Mouse (Mus musculus) ZHBTc4 (cell line): ENCODE data around the gene Bsn.
A peak's percentile ranks its signal among the peaks of the same experiment; 100 is the strongest.
"Not testable (repeated sequence)": the region's sequence is repeated elsewhere in the genome, so short reads cannot be mapped to it uniquely, and the experiment has no call there.

Experiments used
- DNase-seq: peaks from one replicate; pipeline ENCODE4 v3.0.0-alpha.2; 2011; ENCODE audit warnings: low read depth, low spot score

Gene Bsn

DNA sequence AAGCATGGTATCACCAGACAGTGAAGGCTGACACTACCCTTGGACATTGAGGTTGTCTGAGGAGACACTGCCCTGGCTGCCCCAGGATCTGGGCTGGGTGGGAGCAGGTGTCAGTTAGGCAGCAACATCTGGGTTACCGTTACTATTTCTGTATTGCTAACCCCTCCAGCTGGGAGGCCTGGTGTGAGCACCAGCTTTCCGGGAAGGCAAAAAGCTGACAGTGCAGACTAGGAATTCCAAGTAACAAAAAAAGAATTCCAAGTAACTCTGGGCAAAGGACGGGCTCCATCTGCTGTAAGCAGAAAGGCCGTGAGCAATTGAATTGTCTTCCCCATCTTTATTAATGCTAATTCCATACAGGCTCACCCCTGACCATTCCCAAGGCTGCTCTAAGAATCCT lies 8.4 kb upstream of the Bsn start:
- no peak for DNase-seq

DNA sequence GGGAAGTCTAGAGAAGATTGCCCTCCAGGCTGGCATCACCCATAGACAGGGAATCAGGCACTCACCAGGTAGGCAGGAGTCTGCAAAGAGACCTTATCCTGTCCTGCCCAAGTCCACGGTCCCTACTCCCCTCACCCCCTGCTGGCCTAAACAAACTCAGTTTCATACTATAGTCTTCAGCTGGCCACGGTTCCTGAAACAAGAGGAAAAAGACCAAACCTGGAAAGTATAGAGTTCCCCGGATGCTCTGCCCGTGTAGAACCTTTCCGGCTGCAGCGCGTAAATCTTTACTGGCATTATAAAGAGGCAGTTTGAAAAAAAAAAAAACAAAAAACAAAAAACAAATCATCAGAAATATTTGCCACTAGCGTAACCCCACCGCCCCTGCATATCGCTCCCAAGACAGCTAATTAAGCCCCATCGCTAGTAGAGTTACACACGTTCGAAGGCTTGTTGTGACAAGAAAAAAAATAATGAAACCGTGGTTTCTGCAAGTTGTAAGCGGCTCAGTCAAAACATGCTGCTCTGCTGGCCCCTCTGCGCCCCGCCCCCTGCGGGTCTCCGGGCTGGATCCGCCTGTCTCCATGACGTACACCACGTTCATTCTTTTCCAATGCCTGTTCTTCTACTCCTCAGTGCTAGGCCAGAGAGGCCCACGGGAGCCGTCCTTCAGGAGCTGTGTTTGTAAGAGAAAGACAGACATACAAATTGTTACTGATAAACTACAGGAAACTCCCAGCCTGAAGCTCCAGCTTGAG lies 6.9 kb upstream of the Bsn start:
- peak; percentile 48 for DNase-seq

DNA sequence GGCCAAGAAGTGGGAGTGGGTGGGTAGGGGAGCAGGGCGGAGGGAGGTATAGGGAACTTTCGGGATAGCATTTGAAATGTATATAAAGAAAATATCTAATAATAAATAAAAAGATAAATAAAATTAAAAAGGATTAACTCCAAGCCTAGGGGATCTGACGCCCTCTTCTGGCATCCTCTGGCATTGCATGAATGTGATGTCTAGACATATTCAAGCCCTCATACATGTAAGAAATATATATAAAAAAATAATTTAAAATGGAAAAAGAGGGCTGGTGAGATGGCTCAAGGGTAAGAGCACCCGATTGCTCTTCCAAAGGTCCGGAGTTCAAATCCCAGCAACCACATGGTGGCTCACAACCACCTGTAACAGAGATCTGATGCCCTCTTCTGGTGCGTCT lies 6.0 kb upstream of the Bsn start:
- not testable (repeated sequence) for DNase-seq

DNA sequence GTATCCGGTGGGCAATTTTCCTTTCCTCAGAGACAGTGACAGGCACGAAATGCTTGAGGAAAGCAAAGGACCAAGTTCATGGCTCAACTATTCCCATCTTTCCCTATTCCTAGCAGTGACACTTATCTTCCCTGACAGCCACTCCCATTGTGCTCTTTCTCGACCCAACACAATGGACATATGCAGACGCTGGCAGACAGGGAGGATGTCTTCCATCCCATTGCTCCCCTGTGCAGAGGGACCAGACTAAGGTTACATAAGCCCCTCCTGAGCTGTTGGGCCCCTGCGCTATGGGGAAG lies 747 bp downstream of the Bsn start:
- no peak for DNase-seq

DNA sequence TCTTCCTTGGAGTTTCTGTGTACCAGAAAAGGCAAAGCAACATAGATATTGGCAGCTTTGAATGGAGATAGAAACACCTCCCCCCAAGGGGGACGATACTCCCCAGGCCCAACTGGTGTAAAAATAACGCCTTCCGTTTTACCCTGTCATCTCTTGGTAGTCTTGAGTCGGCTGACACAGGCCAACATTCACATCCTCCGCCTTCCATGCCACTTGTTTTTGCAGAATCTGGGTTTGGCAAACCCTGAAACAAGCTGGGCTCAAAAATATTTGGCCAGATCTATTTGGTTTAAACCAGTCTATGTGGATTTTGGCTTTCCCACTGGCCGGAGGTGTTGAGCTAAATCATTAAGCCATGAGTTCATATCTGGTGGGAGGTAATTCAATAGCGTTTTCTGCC lies 1.2 kb downstream of the Bsn start:
- DNase-seq = no peak

DNA sequence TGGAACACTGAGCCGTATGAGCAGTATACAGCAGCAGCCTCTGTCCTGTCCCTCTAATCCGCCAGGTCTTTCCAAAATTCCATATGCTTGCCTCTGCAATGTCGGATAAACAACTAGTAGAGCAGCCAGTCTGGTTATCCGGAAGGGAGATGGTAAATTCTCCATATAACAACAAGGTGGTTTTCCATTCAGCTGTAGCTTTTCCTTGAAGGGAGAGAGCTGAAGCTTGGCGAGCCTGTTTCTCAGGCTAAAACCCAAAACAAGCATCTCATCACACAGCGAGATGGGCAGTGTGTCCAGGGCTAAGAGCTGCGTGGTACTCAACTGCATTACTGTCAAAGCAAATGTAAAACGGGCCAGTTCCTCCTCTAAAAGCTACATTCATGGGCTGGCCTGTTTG lies 1.7 kb downstream of the Bsn start:
- no peak for DNase-seq

DNA sequence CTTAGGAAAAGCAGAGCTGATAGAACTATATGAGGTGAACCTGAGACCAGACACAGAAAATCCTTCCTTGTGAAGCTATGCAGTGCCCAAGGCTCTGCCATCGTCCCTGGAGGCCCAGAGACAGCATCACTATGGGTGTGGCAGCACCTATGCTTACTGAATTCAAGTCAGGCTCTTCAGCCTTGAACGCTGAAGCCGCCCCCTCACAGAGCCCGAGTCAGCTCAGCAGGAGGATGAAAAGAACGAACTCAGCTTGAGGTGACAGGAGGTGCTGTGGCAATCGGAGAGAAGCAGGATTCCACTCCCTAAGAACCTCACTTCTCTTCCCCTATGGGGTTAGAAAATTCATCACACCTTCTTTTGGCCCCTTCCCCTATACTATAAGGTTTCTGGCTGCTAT lies 2.6 kb downstream of the Bsn start:
- DNase-seq = no peak

DNA sequence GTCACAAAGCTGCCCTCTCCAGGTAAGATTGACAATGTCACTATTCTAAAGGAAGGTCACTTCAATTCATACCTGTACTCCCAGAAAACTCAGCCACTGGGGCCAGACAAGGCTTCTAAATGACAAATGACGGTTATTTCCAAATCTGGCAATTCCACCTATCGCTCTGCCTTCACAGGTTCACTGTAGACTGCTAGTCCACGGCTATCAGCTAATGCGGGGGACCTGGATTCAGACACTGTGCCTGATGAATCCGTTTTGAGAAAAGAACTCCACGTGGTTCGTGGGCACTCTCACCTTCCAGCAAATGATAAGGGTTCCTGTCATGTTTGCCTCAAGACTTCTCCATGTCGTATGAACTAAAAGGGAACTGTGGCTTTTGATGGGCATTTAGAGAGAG lies 4.4 kb downstream of the Bsn start:
- DNase-seq = no peak

DNA sequence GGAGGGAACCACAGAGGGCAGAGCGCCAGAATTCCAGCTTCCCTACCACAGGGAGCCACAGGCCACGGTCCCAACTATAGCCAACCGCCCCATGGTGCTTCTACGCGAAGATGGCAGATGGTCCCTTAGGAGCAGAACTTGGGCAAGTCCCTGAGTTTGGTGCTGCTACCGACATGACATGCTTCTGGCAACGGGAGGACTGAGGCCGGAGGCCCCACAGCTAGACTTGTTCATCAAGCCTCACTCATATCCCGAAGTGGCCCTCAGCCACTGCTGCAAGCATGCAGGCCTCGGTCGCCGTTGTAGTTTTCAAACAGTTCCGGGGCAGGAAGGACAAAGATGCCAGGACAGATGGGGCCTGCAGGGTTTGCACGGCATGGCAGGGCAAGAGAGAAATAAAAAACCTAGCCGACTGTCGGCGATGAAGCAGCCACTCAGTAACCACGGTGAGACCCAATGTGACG lies 6.6 kb downstream of the Bsn start:
- no peak for DNase-seq

DNA sequence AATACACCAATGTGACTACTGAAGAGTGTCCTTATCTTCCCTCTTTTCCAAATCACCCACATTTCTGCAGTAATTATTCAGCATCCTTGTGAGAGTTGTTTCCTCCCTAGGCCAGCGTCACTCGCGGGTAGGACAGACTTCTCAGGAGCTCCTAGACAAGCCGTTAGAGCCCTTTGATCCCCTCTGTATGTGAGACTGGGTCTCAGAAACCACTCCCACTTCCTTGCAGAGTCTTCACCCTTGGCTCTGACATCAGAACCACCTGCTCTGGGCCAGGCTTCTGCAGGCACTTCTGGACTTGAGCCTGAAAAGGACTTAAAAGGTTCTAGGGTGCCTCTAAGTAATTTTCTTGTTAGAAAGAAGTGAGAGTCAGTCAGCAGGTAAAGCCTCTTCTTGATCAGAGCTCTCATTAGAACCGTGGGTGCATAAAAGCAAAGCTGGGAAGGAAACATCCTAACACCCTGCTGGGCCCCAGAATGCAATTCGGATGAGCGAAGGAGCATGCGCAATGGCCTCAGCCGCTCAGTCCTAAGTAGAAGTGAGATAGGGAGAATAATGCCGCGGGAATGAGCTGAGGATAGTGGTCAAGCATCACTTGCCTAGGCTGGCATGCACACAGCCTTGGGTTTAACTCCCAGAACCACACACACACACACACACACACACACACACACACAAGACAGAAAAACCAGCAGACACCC lies 7.2 kb downstream of the Bsn start:
- peak; percentile 89 for DNase-seq

DNA sequence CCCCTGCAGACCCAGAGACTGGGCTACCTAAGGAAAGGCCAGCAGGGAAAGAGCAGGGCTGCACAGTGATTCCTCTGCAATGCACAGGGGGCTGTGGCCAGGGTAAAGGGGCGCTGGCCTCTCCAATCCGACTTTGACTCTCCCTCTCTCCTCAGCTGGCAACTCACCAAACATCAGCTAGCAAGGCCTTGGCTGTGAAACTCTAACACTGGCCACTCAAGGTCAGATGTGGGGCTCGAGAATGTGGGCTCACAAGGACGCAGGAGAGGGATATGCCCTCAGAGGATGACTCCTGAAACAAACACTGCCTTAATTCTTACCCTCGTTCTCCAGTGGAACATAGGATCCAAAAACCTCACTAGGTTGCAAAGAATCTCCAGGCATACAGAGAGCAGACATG lies 11.8 kb downstream of the Bsn start:
- DNase-seq = no peak

DNA sequence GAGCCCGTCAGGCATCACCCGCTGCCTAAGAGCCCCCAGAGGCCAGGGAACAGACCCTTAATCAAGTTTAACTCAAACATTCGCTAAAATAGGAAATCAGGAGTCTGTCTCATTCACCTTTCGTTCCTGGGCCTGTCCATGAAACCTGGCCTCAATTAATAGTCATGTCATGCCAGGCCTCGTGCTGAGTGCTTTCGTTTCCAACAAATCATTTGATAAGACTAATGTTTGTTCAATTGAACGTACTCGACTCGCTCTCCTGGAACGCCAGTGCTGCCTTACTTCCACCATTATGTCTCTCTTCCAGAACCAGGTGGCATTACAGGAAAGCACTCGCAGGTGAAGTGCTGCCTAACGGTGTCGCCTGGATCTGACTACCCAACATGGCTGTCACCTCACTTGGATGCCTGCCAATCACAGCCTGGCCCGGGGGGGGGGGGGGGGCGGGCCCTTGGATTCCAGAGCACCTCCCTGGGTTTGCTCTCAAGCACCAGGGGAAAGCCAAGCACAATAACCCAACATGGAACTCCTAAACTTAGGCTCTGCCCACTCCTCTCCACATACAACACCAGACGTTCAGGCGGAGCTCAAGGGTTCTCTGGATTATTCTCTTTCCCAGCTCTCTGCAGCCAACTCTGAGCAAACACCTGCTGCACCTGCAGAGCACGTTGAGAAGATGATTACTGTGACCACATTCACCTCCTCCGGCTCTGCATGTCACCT lies 14.9 kb downstream of the Bsn start:
- DNase-seq = peak; percentile 30

DNA sequence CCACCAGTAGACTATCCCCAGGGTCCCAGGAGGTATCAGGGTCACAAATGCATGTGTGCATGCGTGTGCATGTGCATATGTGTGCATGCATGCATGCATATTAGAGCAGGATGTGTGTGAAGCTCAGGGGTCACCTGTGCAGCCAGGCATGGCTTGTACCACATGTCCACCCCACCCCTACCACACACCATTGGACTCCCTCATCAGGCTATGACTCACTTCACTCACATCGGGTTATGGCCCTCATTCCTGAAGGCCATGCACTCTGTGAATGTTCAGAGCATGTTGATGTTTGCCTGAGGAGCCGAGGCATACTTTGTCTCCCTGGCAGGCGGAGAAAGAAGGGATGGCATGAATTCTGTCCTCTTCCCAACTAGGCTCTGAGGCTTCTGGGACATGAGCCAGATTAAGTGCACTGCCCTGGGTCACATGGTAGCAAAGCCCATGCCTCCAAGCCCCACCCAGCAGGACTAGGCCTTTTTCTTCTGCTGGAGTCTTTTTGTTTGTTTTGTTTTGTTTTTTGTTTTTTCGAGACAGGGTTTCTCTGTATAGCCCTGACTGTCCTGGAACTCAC lies 17.3 kb downstream of the Bsn start:
- no peak for DNase-seq

DNA sequence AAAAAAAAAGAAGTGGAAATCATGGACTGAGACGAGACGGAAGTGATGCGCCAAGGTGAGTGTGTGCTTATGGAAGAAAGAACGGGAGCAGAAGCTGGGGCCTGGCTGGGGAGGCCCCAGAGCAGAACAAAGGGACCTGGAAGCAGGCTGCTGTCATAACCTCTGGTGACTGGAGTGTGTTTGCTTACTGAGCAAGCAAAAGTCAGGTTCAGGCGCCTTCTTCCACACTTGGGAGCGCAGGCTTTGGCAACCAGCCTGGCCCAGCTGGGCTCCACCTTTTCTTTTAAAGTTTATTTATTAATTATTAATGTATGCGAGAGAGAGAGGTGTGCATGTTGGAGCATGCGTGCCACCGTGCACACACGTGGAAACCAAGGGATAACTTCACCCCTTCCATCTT lies 20.4 kb downstream of the Bsn start:
- DNase-seq = no peak

DNA sequence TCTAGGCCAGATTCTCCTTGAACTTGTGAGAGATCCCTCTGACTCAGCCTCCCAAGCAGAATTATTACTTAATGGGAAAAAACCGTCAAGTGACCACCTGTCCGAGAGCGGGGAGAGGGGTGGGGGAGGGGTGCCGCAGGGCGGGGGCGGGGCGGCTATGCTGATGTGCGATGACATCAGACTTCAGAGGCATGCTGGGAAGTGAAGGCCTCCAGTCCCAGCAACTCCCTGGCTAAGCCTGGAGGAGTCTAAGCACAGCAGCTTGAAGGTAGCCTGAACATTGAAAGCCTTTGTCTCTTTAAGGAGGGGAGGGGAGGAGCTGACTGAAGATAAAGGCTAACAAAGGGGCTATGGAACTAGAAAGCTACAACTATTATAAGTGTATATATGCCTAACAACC lies 25.0 kb downstream of the Bsn start:
- DNase-seq = peak; percentile 88

DNA sequence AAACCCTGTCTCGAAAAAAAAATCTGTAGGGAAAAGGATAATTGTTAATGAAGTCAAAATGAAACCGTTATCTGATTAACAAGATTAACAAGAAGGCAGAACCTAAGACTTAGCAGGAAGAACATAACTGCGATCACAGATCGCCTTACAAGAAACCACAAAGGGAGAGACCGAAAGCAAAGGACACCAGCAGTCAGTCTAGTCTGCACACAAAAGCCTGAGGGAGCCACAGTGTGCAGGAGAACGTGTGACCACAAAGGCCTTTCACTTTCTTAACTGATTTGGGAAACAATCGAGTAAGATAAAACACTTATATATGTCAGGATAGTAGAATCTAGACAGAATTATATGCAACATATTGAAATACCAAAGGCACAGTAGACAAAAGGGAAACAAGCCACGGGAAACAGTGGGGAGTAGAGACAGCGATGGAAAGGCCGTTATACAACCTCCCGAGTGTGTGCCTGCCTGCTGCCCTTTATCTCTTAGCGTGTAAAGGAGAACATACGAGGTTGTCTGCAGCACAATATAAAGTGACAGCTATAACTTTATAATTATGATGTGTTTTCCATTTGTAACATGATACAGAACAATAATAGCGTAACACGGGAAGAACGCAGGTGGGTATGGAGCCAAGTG lies 26.4 kb downstream of the Bsn start:
- DNase-seq = no peak

DNA sequence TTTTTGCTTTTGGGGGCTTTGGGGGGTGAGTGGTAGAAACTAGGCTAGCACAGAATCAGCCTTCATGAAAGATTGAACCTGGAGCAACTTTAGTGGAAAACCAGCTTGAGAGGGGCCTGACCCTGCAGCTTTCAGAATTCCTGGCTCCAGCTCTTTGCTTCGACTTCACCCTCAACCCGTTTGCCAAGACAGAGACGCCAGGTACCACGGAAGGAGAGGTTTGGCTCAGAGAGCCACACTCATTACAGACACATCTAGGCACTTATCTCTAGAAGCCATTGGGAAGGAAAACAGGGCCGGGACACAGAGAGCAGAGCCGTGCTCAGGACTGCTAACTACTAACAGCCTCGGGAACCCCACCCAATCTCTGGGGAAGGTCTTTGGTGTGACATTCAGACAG lies 32.3 kb downstream of the Bsn start:
- peak; percentile 48 for DNase-seq

DNA sequence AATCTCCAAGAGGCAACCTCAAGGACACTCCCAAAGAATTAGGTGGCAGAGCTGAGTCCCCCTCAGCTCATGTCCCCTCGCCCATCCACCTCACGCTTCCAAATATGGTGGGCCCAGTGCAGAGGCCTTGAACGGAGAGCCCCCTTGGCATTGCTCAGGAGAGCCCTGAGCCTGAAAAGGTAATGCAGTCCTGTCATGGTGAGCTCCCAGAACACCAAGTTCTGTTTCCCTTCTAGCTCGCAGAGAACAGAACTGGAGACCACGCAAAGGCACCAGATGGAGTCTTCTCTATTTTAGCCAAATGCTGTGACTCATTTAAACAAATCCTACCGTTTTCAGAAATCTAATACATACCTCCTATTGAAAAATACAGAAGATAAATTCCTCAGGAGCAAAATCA lies 32.7 kb downstream of the Bsn start:
- DNase-seq = no peak

DNA sequence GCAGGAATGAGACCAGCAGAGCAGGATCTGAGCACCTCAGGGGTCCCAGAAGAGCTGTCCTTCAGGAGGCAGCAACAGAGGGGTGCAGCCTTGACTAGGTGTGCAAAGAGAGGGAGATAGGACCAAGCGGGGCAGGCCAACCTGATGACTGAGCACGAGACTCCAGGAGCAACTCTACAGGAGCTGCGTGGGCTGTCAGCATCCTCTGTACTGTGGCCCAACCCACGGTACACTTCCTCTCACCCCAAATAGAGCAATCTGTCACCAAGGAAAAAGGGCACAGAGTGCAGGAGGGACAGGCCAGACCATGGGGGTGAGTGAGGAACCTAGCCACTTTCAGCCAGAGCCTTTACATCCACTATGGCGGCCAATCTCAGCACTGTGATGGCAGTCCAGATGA lies 33.4 kb downstream of the Bsn start:
- DNase-seq = no peak

DNA sequence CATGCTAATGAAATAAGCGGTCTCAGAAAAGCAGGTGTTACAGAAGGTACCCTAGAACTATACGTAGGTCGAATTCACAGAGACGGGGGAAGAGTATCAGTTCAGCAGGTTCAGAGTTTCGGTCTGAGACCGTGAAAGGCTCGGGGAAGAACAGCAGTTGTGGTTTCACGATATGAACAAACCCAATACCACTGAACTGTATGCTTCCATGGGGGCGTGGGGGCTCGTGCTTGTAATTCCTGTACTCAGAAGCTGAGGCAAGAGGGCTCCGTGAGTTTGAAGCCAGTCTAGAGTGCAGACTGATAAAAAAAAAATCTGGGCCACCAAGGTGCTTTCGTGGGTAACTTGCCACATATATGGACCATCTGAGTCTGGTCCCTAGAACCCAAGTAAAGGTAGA lies 35.4 kb downstream of the Bsn start:
- DNase-seq = no peak

DNA sequence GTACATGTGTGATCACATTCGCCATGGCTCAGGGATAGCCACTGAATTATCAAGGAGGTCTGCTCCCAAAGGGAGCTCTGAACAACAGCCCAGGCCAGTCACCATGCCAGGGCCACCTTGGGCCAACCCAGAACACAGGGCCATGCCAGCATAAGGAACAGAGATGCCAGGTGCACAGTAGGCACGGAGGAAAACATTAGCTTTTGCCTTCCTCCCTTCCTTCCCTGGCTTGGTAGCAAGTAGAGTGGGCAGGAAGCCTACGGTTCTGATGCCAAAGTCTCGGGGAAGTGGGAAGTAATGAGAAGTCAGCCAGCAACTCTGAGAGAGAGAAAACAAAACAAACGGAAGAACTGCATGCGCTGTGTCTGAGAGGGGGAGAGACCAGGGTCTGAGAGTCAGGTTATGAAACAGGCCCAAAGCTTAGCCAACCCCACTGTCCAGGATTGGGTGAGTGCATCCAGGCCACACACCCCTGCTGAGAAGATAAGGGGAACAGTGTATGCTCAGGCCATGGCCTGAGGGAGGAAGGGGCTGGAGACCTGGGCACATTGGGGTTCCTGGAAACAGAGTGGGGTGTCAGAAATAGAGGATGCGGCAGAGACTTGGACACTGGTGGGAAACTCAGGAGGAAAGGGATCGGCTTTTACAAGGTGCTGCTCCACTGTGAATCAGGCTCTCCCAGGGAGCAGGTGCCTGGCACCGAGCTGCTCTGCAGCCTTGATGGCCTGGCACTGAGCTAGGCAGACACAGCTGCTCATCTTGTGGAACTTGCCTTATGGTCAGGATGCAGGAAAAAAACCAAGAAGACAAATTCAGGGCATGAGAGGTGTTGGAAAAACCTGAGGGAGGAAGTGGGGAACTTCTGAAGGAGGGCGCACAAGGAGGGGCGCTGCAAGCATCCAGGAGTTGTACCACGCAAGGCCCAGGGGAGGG lies 36.4 kb downstream of the Bsn start:
- no peak for DNase-seq
